In genomic region chr9:7788411-7788810, GRCm38 (mm10) we compare ENCODE assay signal across 24 mouse cellular contexts. TPM values are rescaled to one million over a fixed set of nuclear protein-coding genes. Genes with fewer than 3 reads are reported as not detected.
DNase-seq lines count a peak whose midpoint lies in the region; ATAC-seq and TF ChIP-seq lines count a peak whose summit lies in the region.
"Had no signal": no experiment of that assay in that cellular context is flagged by ENCODE, and none has a peak within 500 bp of the region (broad histone marks: within the 10 kb centered on the region; RNA-seq: fewer than 3 reads in every experiment).

No protein-coding gene starts in this region.

- intact Hi-C loops in heart, postnatal 36 days (cut with DNase I): no loop called here

- ATAC-seq in intestine, embryonic 14.5 days (replicated peaks; ENCODE audit: low FRiP score, low TSS enrichment, low read depth): no peak
- no peak for ATAC-seq in intestine, postnatal 0 days
- ATAC-seq in liver, embryonic 15.5 days (ENCODE audit: insufficient read depth): no peak
- ATAC-seq in liver, postnatal 0 days: no peak
- no peak for ATAC-seq in embryonic facial prominence, embryonic 15.5 days (ENCODE audit: insufficient number of reproducible peaks, low FRiP score, low TSS enrichment, low read depth)
- ATAC-seq: CD4-positive, CD25-positive, alpha-beta regulatory T cell, adult 4 months; forebrain, embryonic 15.5 days; intestine, embryonic 15.5 days had no signal

- TF ChIP-seq CTCF in intestine, postnatal 0 days (IDR thresholded peaks at IDR 0.05; ENCODE audit: low read depth): no peak
- TF ChIP-seq CTCF in liver, postnatal 0 days (IDR thresholded peaks at IDR 0.05; ENCODE audit: low read depth): no peak
- no peak for TF ChIP-seq CTCF in lung, adult 2 months (IDR thresholded peaks at IDR 0.05; ENCODE audit: insufficient read depth, low read length)

- H3K9me3 ChIP-seq in intestine, embryonic 14.5 days (ENCODE audit: control insufficient read depth, low read length): no peaks in the 10 kb centered on the region
- H3K9me3 ChIP-seq in intestine, postnatal 0 days (ENCODE audit: control insufficient read depth): no peaks in the 10 kb centered on the region
- no peaks in the 10 kb centered on the region for H3K9me3 ChIP-seq in liver, embryonic 15.5 days (replicated peaks)
- H3K9me3 ChIP-seq in liver, postnatal 0 days (ENCODE audit: low read length): no peaks in the 10 kb centered on the region
- H3K9me3 ChIP-seq in embryonic facial prominence, embryonic 15.5 days (replicated peaks): no peaks in the 10 kb centered on the region
- H3K9me3 ChIP-seq: forebrain, embryonic 12.5 days; forebrain, embryonic 15.5 days; hindbrain, embryonic 12.5 days; hindbrain, embryonic 15.5 days; intestine, embryonic 15.5 days had no signal

- H3K4me2 ChIP-seq in intestine, embryonic 14.5 days (ENCODE audit: low read length): no peak overlapping the region
- no peak overlapping the region for H3K4me2 ChIP-seq in intestine, postnatal 0 days (replicated peaks; ENCODE audit: low read depth)
- H3K4me2 ChIP-seq in liver, embryonic 15.5 days: no peak overlapping the region
- no peak overlapping the region for H3K4me2 ChIP-seq in liver, postnatal 0 days (ENCODE audit: low read depth, low read length)
- H3K4me2 ChIP-seq in embryonic facial prominence, embryonic 15.5 days (replicated peaks): no peak overlapping the region
- H3K4me2 ChIP-seq: forebrain, embryonic 12.5 days; forebrain, embryonic 15.5 days; hindbrain, embryonic 12.5 days; hindbrain, embryonic 15.5 days; intestine, embryonic 15.5 days had no signal

- no peak for TF ChIP-seq EP300 in liver, postnatal 0 days (IDR thresholded peaks at IDR 0.05; ENCODE audit: low read depth)

- H3K9ac ChIP-seq in intestine, embryonic 14.5 days (ENCODE audit: low read length): no peak overlapping the region
- no peak overlapping the region for H3K9ac ChIP-seq in intestine, postnatal 0 days (ENCODE audit: low read depth, low read length)
- H3K9ac ChIP-seq in liver, embryonic 15.5 days: no peak overlapping the region
- H3K9ac ChIP-seq in liver, postnatal 0 days (replicated peaks): no peak overlapping the region
- no peak overlapping the region for H3K9ac ChIP-seq in embryonic facial prominence, embryonic 15.5 days
- H3K9ac ChIP-seq: forebrain, embryonic 12.5 days; forebrain, embryonic 15.5 days; hindbrain, embryonic 12.5 days; hindbrain, embryonic 15.5 days; intestine, embryonic 15.5 days had no signal

- peaks cover 31% of the 10 kb centered on the region for H3K36me3 ChIP-seq in intestine, embryonic 14.5 days (ENCODE audit: control insufficient read depth, insufficient read depth, low read length)
- peaks cover 25% of the 10 kb centered on the region for H3K36me3 ChIP-seq in intestine, postnatal 0 days (ENCODE audit: control insufficient read depth, insufficient read depth)
- peaks cover 40% of the 10 kb centered on the region for H3K36me3 ChIP-seq in liver, embryonic 15.5 days (replicated peaks)
- peaks cover 27% of the 10 kb centered on the region for H3K36me3 ChIP-seq in liver, postnatal 0 days (replicated peaks; ENCODE audit: insufficient read depth, low read length)
- H3K36me3 ChIP-seq in embryonic facial prominence, embryonic 15.5 days: peaks cover 14% of the 10 kb centered on the region

- H3K27ac ChIP-seq in intestine, embryonic 14.5 days (ENCODE audit: low read depth): no peak overlapping the region
- H3K27ac ChIP-seq in intestine, postnatal 0 days (ENCODE audit: low read depth, low read length): no peak overlapping the region
- H3K27ac ChIP-seq in liver, embryonic 15.5 days (replicated peaks): peak overlapping the region; percentile 25
- H3K27ac ChIP-seq in liver, postnatal 0 days (ENCODE audit: low read depth): no peak overlapping the region; the same call in 1 of the 2 replicates
- H3K27ac ChIP-seq in embryonic facial prominence, embryonic 15.5 days (replicated peaks): peak overlapping the region; percentile 22; the same call in 1 of the 2 replicates
- H3K27ac ChIP-seq: forebrain, embryonic 12.5 days; forebrain, embryonic 15.5 days; hindbrain, embryonic 12.5 days; hindbrain, embryonic 15.5 days; intestine, embryonic 15.5 days had no signal

- H3K4me3 ChIP-seq in intestine, embryonic 14.5 days (ENCODE audit: low read depth, low read length): no peak overlapping the region
- no peak overlapping the region for H3K4me3 ChIP-seq in intestine, postnatal 0 days (ENCODE audit: low read depth, low read length)
- H3K4me3 ChIP-seq in liver, embryonic 15.5 days (replicated peaks): no peak overlapping the region
- no peak overlapping the region for H3K4me3 ChIP-seq in liver, postnatal 0 days (ENCODE audit: low read depth, low read length)
- no peak overlapping the region for H3K4me3 ChIP-seq in embryonic facial prominence, embryonic 15.5 days (replicated peaks)
- no peak overlapping the region for H3K4me3 ChIP-seq in lung, adult 2 months (replicated peaks; ENCODE audit: extremely low read depth, low read depth, low read length)
- H3K4me3 ChIP-seq: erythroblast, embryonic 14.5 days; forebrain, embryonic 12.5 days; forebrain, embryonic 15.5 days; hindbrain, embryonic 12.5 days; hindbrain, embryonic 15.5 days; intestine, embryonic 15.5 days had no signal

- peak; percentile 83 for DNase-seq in heart, adult 11 months
- DNase-seq in heart, postnatal 36 days: no peak
- peak; percentile 24 for DNase-seq in intestine, embryonic 14.5 days (ENCODE audit: low spot score)
- DNase-seq in liver, postnatal 0 days: no peak
- DNase-seq in lung, adult 2 months: no peak
- DNase-seq: adrenal gland, adult 2 months; adrenal gland, postnatal 14 days; cerebellum, adult 11-12 months; cerebellum, adult 8-10 months; cerebellum, postnatal 10 days; cerebellum, postnatal 36 days; embryo, embryonic 11 days; gastrocnemius, postnatal 10 days; heart, adult 18-20 months had no signal

- 88% methylated on average over 6 of the region's 6 CpGs for WGBS in intestine, embryonic 14.5 days
- WGBS in intestine, postnatal 0 days: 93% methylated on average over 6 of the region's 6 CpGs
- WGBS in liver, embryonic 15.5 days (ENCODE audit: insufficient replicate concordance): 73% methylated on average over 6 of the region's 6 CpGs
- 71% methylated on average over 6 of the region's 6 CpGs for WGBS in liver, postnatal 0 days (ENCODE audit: insufficient replicate concordance)
- WGBS in embryonic facial prominence, embryonic 15.5 days: 72% methylated on average over 6 of the region's 6 CpGs
- 91% methylated on average over 6 of the region's 6 CpGs for WGBS in lung, adult 2 months

- no peaks in the 10 kb centered on the region for H3K27me3 ChIP-seq in intestine, embryonic 14.5 days (replicated peaks; ENCODE audit: control insufficient read depth, insufficient read depth, low read length)
- H3K27me3 ChIP-seq in intestine, postnatal 0 days (replicated peaks; ENCODE audit: control insufficient read depth, insufficient read depth, low read length): no peaks in the 10 kb centered on the region
- H3K27me3 ChIP-seq in liver, embryonic 15.5 days: no peaks in the 10 kb centered on the region
- H3K27me3 ChIP-seq in liver, postnatal 0 days (ENCODE audit: insufficient read depth, low read length): no peaks in the 10 kb centered on the region
- H3K27me3 ChIP-seq in embryonic facial prominence, embryonic 15.5 days: no peaks in the 10 kb centered on the region
- H3K27me3 ChIP-seq: forebrain, embryonic 12.5 days; forebrain, embryonic 15.5 days; hindbrain, embryonic 12.5 days; hindbrain, embryonic 15.5 days; intestine, embryonic 15.5 days had no signal

- H3K4me1 ChIP-seq in intestine, embryonic 14.5 days (replicated peaks; ENCODE audit: control insufficient read depth, insufficient read depth, low read length): no peaks in the 10 kb centered on the region
- no peaks in the 10 kb centered on the region for H3K4me1 ChIP-seq in intestine, postnatal 0 days (replicated peaks; ENCODE audit: control insufficient read depth, insufficient read depth, low read length)
- H3K4me1 ChIP-seq in liver, embryonic 15.5 days (replicated peaks): peaks cover 54% of the 10 kb centered on the region
- peaks cover 27% of the 10 kb centered on the region for H3K4me1 ChIP-seq in liver, postnatal 0 days (ENCODE audit: insufficient read depth)
- H3K4me1 ChIP-seq in embryonic facial prominence, embryonic 15.5 days: peaks cover 8% of the 10 kb centered on the region; the same call in 1 of the 2 replicates
- H3K4me1 ChIP-seq in lung, adult 2 months (ENCODE audit: control insufficient read depth, insufficient read depth, low read length): peaks cover 4% of the 10 kb centered on the region; the same call in 1 of the 2 replicates
- H3K4me1 ChIP-seq: hindbrain, embryonic 15.5 days had no signal

- no peak for TF ChIP-seq POLR2A in lung, adult 2 months (IDR thresholded peaks at IDR 0.05; ENCODE audit: borderline replicate concordance, extremely low read depth, low read depth, low read length)

RNA-seq across cellular contexts. Expression of gene Tmem123, which starts 24.6 kb away (rescaled TPM):
- 10 to 100 TPM; 37.2 to 40.4 TPM for total RNA-seq in heart, postnatal 36 days (2021)
- polyA plus RNA-seq in intestine, embryonic 14.5 days (2014; fragmentation: Nextera tagmentation; extraction: Ambion mirVana): 92.2 and 101 TPM in 2 replicates
- 32.8 and 36.5 TPM in 2 replicates for polyA plus RNA-seq in intestine, postnatal 0 days (2015; fragmentation: Nextera tagmentation; extraction: Ambion mirVana)
- 33.5 and 35.0 TPM in 2 replicates for polyA plus RNA-seq in liver, embryonic 15.5 days (2015; fragmentation: Nextera tagmentation; extraction: Ambion mirVana)
- polyA plus RNA-seq in liver, postnatal 0 days (2015; fragmentation: Nextera tagmentation; extraction: Ambion mirVana): 27.7 and 29.2 TPM in 2 replicates
- polyA plus RNA-seq in embryonic facial prominence, embryonic 15.5 days (2015; fragmentation: Nextera tagmentation; extraction: Ambion mirVana): 115 and 125 TPM in 2 replicates
- polyA plus RNA-seq in lung, adult 2 months (2012; rRNA removed): 83.3 and 89.8 TPM in 2 replicates

RNA-seq across cellular contexts. Expression of gene Birc2, which starts 48.5 kb away (rescaled TPM):
- 10 to 100 TPM; 24.8 to 29.1 TPM for total RNA-seq in heart, postnatal 36 days (2021)
- polyA plus RNA-seq in intestine, embryonic 14.5 days (2014; fragmentation: Nextera tagmentation; extraction: Ambion mirVana): 36.2 and 39.8 TPM in 2 replicates
- polyA plus RNA-seq in intestine, postnatal 0 days (2015; fragmentation: Nextera tagmentation; extraction: Ambion mirVana): 18.4 and 18.5 TPM in 2 replicates
- 12.9 and 13.0 TPM in 2 replicates for polyA plus RNA-seq in liver, embryonic 15.5 days (2015; fragmentation: Nextera tagmentation; extraction: Ambion mirVana)
- 11.8 and 13.8 TPM in 2 replicates for polyA plus RNA-seq in liver, postnatal 0 days (2015; fragmentation: Nextera tagmentation; extraction: Ambion mirVana)
- polyA plus RNA-seq in embryonic facial prominence, embryonic 15.5 days (2015; fragmentation: Nextera tagmentation; extraction: Ambion mirVana): 38.4 and 40.2 TPM in 2 replicates
- polyA plus RNA-seq in lung, adult 2 months (2012; rRNA removed): 11.1 and 15.4 TPM in 2 replicates

Comparison
In these comparisons a context has a peak if more than half of its experiments do, and no peak if none do; other contexts are left out.
1. DNase-seq: peak in heart, adult 11 months (single experiment) and intestine, embryonic 14.5 days (single experiment); none in heart, postnatal 36 days (0 of 2), liver, postnatal 0 days (single experiment) and lung, adult 2 months (single experiment).
2. H3K27ac ChIP-seq: peak in liver, embryonic 15.5 days (single experiment) and embryonic facial prominence, embryonic 15.5 days (single experiment); none in intestine, embryonic 14.5 days (single experiment), intestine, postnatal 0 days (single experiment) and liver, postnatal 0 days (single experiment).